Mouse (Mus musculus): ENCODE measurements around the gene Plod1.

- TF ChIP-seq CTCF (IDR thresholded peaks at IDR 0.05; ENCODE audit: control insufficient read depth, insufficient read depth, low read length) (no peak), POLR2A (IDR thresholded peaks at IDR 0.05; ENCODE audit: borderline replicate concordance, control insufficient read depth, low read depth, low read length) (no peak)
Observed at GRCm38 (mm10) chr4:147962781-147963180, 26.2 kb upstream of the Plod1 start.

Data from bone marrow, adult 2 months (tissue).